Mouse (Mus musculus): ENCODE results near the gene Smg6. TPM values are rescaled to one million over a fixed set of nuclear protein-coding genes. Genes with fewer than 3 reads are reported as not detected.

The Smg6 gene
- total RNA-seq, 2 experiments from 2014 or later, result 30.3 to 31.4 TPM

DNA sequence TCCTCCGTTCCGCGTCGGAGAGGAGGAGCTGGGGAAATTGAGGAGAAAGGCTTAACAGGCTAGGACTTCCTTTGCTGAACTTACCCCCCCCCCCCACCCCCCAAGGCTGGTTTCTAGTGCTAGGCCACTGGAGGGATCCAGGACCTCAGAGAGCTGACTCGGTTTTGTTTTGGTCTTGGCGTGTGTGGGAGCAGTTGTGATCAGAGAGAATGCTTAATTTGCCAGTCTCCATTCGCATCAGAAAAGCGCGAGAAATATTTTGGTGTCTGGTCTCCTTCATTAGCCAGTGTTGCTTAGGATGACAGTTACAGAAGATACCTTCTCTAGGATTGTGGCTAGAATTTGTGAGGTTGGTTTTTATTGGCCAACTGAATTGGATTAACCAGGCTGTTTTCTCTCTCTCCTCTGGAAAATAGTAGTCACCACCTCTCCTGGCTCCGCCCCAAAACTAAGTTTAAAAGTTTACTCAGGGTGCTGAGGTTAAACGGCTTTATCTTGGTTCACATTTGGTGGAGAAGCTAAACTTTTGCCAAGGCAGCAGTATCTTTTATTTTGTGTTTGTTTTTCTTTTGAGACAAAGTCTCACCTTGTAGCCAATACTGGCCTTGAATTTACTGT is 874 bp downstream of the Smg6 start:
- DNase-seq (ENCODE audit: low spot score in 2 of 2), result no peak

DNA sequence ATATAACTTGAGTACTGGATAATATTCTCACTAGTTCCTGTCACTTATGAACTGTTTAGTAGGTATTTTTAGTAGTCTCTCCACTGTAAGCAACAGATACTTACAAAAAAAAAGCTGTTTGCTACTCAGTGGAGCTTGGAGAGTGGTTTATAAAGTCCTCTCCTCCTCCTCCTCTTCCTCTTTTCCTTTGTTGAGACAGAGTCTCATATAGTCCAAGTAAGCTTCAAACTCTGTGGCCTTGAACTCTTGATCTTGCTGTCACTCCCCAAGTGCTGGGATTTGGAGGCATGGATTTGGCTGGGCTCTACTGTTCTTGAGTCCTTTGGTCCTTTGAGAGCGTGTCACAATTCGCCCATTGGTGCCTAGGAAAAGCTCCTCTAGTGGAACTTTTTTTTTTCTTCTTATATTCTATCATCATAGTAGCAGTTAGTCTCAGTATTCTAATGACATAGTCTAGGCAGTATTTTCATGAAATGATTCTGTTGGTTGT is 1.7 kb downstream of the Smg6 start:
- no peak for DNase-seq (ENCODE audit: low spot score in 2 of 2)

DNA sequence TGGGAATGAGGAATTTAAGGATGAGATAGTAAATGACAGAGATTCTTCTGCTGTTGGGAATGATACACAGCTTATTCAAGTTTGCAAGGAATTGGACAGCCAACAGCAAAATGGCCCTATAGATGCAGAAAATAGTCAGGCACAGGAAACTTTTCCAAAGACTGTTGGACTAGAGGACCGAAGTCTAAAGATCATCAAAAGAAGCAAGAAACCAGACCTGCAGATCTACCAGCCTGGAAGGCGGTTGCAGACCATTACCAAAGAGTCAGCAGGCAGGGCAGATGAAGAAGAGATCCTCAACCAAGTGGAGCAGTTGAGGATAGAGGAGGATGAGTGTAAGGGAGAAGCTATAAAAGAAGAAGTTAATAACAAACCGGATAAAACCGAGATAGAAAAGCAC is 3.5 kb downstream of the Smg6 start:
- DNase-seq (ENCODE audit: low spot score in 2 of 2), result no peak

DNA sequence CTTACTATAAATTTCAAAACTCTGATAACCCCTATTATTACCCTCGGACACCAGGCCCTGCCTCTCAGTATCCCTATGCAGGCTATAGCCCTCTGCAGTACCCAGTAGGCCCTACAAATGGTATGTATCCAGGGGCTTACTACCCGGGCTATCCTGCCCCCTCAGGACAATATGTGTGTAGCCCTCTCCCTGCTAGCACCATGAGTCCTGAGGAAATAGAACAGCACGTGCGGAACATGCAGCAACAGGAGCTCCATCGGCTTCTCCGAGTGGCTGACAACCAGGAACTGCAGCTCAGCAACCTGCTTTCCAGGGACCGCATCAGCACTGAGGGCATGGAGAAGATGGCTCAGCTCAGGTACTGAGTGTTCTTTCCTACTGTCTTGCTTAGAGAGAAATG is 4.8 kb downstream of the Smg6 start:
- DNase-seq (ENCODE audit: low spot score in 2 of 2), result no peak

DNA sequence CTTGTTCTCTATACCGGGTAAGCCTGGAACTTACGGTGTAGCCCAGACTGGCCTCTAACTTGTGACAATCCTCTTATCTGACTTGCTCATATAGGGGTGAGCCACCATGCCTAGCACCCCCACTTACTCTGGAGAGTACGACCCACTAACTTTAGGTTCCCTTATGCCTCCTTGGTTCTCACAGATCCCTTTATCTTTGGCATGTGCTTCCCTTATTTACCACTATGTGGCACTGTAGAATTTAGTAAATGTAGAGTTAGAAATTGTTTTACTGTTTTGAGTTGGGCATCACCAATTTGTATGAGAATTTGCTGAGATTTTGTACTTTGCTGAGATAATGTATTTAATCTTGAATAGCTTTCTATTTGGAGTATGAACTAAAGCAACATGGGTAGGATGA is 20.7 kb downstream of the Smg6 start:
- DNase-seq (ENCODE audit: low spot score in 2 of 2), result peak in 1 of 2 experiments; percentile 20

DNA sequence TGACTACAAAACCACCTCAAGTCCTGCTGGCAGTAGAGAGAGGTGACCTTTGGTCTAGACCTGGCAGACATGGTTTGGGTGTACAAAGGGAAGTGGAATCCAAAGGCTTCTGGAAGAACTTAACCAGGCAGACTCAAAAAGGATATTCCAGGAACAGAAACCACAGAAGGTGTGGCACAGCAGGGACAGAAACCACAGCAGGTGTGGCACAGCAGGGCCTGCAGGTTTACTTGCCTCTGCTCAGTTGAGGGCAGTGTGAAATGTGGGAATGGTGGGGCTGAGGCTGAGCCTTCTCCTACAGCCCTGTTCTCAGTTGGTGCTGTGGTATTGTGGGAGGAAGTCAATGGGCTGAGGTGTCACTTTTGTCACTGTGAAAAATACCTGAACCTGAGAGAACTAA is 29.3 kb downstream of the Smg6 start:
- no peak for DNase-seq (ENCODE audit: low spot score in 2 of 2)

DNA sequence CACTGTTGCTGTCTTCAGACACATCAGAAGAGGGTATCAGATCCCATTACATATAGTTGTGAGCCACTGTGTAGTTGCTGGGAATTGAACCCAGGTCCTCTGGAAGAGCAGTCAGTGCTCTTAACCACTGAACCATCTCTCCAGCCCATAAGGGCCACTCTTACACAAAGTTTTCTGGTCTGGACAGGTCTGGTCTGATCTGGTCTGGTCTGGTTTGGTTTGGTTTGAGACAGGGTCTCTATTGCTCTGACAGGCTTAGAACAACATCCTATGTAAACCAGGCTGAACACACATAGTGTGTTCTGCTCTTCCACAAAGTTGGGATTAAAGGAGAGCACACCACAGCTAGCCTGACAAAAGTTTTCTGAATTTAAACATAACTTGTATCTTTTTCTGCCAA is 30.4 kb downstream of the Smg6 start:
- no peak for DNase-seq (ENCODE audit: low spot score in 2 of 2)

DNA sequence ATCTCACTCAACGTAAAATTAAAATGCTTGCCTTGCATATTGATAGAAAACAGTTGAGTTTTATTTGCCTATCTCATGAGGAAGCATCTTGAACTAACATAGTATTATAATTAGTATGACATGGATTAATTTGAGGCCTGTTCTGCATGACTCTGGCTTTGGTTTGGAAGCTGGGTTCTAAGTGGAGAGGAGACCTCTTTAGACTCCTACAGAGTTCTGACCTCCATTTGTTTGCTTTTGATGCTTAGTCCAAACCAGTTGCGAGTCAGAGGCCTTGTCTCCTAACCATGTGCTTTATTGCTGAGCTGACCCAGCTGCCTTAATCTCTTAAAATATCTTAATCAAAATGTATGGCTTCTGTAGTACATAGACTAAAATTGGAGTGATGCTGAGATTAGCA is 32.0 kb downstream of the Smg6 start:
- no peak for DNase-seq (ENCODE audit: low spot score in 2 of 2)

DNA sequence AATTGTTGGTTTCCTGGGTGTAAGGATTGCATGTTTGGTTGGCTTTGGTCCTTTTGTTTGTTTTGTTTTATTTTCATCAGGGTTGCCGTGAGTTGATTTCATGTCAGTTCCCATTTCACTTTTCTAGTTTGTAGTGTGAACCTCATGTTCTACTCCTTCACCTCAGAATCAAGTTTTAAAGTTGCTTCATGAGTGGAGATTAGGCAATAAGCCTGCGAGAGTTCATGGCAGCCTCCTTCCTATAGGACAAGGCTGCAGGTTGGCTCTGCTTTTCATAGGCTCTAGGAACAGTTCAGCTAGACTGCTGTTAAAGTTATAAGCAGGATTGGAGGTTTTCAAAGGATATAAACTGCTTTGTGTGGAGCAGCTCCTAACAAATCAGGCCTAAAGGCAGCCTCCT is 33.9 kb downstream of the Smg6 start:
- no peak for DNase-seq (ENCODE audit: low spot score in 2 of 2)

DNA sequence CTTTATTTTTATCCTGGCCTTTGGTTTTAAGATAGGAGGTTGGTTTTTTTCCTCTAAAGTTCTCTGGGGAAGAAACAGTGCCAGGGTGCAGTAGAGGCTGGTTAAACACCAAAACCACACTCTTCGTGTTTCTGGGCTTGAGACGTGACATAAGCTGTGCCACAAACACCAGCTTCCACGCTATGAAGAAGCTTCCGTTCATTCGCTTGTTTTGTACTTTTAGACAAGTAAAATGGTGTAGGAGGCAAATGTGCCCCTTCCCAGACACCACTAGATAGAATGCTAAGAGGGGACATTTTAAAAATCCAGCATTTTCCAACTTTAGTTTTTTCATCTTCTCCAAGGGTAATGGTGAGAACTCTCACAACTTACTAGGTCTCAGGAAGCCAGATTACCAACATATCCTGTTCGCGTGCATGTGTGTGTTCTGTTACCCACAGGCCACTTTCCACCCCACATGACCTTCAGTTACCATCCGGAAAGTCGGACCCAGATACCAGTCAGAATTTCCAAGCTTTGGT is 34.5 kb downstream of the Smg6 start:
- no peak for DNase-seq (ENCODE audit: low spot score in 2 of 2)

DNA sequence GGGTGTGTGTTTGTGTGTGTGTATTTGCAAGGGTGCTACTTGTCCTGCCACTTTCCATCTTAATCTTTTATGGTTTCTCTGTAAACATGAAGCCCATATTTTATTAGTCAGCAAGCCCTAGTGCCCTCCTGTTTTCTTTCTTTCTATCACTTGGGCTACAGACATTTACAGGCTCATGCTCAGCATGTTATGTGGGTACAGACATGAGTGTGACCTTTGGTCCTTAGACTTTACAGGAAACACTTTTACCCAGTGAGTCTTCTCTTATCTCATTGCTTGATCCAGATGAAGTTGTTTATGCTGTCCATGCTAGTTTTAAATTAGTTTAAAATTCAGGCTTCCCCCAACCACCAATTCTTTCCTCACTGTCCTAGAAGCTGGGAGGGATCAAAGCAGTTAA is 36.3 kb downstream of the Smg6 start:
- DNase-seq (ENCODE audit: low spot score in 2 of 2), result no peak

DNA sequence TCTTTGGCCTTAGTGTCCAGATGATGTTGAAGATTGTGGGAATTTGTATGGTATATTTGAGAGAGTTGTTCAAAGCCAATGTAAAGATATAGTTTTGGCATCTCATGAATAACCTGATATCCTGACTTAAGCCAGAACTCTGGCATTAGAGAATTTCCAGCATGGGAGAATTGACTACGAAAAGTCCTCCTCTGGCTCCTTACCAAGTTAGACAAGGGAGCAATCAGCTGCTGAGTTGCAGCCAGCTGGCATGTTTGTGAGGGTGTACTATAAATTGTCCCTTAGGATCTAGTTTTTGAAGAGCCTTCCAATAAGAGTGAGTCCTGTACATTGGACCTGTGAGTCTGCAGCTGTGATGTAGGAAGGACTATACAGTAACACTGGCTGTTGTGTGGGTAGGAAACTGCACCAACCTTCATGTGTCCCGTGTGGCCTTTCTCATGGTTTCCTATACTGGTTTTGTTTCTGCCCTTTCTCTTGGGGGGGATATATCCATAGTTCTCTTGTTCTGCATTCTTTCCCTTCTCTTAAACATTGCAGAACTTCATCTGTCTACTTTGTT is 37.3 kb downstream of the Smg6 start:
- peak in 1 of 2 experiments; percentile 6 for DNase-seq (ENCODE audit: low spot score in 2 of 2)

DNA sequence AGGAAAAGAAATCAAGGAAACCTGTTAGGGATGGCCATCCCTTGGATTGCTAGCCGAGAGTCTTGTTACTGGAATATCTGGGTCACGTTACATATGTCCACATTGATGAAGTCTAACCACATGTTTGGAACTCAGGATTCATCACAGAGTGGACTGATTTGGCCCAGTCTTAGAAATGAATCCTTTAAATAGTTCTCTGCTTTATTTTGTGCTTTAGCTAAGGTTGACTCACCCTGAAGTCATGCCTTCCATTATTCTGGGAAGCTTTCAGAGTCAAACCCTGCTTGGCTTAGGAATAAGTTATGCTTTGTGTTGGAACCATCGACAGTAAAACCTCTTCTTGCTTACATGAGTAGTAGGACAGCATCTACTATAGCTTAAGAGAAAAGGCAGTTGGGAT is 39.9 kb downstream of the Smg6 start:
- no peak for DNase-seq (ENCODE audit: low spot score in 2 of 2)

DNA sequence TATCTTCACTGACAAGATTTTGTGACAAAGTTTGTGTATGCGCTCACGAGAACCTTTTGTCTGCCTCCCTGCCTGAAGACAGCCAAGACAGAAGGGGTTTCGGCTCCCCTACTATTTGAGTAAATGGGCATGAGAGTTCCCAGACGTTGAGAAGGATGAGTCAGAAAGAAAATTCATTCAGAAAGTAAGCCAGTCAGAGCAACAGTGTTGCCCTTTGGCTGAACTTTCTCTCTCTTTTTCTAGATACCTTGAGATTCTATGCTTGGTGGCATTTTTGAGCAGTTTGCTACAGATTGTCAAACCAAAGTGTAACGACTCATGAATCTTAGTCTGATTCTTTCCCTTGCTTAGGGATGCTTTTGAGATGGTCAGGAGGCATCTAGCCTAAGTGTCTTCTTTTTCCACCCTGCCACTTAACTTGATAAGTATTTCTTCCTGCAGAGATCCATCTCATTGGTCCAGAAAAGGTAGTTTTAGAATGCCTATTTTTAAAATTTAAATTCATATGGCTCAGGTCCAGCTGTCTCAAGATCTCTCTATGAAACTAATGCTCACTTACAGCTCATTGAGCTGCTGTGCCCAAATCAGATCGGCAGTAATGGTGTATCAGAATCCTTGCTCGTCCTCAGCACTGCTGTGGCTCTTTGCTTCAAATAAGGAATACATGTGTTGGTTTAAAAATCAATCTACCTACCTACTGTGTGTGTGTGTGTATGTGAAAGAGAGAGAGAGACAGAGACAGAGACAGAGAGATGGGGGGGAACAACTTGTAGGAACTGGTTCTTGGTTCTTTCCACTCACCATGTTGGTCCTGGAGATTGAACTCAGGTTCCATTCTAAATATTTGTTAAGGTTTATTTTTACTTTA is 47.9 kb downstream of the Smg6 start:
- no peak for DNase-seq (ENCODE audit: low spot score in 2 of 2)

DNA sequence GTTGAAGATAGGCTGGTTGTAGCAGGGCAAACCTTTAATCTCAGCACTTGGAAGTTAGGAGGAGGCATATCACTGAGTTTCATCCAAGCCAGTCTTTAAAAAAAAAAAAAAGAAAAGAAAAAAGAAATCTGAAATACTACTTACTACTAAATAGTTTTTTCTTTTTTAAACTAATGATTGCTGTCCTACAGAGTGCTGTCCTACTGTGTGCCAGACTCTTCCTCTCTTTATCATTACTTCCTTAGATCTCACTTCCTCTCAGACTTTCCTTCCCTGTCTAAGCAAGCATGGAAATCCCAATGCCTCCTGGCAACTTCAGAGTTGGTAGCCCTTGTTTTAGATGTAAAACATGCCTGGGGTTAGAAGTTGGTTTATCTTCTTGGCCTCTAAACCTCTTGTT is 49.0 kb downstream of the Smg6 start:
- DNase-seq (ENCODE audit: low spot score in 2 of 2), result no peak

DNA sequence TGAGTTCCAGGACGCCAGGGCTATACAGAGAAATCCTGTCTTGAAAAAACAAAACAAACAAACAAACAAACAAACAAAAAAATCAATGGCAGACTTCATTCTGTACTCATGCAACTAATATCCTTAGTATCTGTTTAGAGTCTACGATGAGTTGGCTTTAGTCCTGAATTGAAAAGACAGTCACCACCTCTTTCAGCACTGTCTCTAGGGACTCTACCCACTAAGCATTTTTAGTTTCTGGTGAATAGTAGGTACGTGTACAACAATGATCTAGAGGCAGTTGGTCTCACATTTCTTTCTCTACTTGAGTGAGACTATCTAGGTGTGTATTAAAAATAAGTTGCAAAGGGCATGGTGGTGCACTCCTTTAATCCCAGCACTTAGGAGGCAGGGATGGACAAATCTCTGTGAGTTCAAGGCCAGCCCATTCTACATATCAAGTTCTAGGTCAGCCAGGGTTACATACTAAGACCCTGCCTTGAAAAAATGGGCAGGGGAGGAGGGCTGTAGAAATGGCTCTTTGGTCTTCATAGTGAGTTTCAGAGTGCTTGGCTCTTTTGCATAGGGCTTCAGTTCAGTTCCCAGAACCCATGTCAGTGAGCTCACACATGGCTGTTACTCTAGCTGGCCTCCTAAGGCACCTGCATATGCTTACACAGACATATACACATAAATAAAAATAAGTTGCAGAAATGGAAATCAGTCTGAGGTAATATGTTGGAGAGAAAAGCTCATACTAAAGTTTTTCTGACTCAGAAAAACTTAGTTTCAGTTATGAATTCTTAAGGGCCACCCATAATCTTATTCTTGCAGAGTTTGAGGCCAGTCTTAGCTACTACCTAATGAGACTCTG is 51.4 kb downstream of the Smg6 start:
- no peak for DNase-seq (ENCODE audit: low spot score in 2 of 2)

DNA sequence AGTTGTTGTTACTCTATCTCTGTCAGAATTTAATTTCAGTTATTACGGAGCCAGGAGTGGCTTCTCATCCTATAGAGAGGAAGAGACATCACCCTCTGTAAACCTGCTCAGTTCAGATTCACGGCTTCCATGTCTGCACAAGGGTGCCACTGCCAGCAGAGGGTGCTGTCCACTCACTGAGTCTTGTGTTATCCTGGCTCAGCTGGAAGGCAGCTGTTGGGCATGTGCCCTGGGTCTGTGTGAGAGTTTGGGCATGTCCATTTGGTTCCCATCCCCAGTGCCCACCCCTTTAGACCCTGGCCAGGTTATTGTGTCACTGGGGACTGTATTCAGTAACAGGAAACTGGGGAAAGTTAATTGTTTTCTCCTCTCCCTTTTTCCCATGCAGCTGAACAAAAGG is 55.8 kb downstream of the Smg6 start:
- DNase-seq (ENCODE audit: low spot score in 2 of 2), result peak; percentile 77 to 80

DNA sequence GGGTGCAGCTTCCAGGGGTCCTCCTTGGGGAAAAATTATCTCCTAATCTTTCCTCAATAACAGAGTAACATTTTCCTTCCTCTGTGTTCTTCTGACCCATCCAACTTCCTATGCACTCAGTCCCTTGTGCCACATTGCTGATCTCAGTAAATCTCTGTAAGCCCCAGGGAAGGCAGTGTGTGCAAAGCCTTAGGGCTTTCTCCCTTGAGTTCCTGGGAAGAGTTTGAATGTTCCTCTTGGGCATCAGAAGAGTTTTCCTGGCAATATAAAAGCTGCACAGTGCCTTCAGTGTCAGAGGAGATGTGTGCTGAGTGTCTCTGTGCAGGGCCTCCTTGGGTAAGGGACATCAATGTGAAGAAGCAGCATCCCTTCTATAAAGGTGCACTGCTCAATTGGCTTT is 56.6 kb downstream of the Smg6 start:
- no peak for DNase-seq (ENCODE audit: low spot score in 2 of 2)

DNA sequence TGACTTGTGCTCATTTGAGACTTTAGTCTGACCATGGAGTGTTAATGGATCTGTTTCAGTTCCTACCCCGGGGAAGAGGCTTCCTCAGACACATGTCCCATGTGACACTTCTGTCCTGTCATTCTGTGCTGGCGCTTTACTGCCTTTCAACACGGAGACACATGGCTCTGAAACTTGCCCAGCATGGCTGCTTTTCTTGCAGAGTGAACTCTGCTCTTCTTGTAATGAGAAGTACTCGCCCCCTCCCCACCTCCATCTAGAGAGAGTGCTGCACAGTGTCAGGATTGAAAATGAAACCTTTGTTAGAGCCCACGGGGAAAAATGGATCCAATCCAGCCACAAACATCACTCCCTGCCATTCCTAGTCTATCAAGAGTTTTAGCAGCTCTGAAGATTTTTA is 62.5 kb downstream of the Smg6 start:
- no peak for DNase-seq (ENCODE audit: low spot score in 2 of 2)

DNA sequence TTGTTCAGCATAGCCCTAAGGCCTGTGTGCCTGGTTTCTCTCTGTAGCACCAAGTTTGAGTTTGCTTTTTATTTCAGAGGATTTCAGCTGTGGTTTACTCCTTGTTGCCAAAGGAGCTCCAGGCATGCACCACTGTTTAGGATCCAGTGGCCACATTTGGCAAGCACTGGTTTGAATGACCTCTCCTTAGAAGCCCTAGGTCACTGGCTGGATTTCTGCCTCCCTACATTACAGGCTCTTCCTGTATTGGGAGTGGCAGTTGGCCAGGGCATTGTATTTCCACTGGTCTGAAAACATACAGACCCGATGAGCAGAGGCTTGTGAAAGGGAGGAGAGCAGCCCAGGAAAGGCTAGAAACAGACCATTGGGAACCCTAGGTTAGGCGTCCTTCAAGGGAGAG is 63.4 kb downstream of the Smg6 start:
- DNase-seq (ENCODE audit: low spot score in 2 of 2), result no peak

DNA sequence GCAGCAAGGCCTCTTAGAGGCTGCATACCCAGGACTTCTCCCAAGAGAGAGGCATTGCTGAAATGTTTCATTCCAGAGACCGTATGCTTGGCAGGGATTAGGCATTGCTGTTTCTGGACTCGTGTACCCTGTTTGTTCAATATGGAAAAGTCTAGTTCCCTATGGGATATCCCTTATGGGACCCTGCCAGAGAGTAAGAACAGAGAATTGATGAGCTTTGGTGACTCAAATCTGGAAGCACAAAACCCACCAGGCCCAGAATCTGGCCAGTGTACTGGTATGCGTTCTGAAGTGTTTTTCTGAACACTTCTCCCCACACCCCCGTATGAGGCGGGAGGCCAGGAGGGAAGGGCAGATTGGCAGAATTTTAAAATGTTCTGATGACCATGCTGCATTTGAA is 64.9 kb downstream of the Smg6 start:
- no peak for DNase-seq (ENCODE audit: low spot score in 2 of 2)
